In the genomic region with DNA sequence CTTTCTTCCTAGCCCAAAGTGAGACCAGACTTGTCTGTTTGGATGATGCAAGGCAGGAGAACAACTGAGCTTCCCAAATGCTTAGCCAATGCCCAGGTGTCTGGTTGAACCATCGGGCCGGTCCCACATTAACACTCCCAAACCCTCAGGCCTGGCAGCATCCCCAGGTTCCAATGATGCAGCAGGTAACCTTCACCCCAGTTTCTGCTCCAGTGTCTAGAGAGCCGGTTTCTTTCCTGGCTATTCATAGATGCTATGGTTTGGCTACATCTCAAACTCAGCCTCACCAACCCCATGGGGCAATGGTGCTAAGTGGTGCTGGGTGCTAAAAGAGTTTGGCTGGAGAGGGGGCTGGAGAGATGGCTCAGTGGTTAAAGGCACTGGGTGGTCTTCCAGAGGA, we compare ENCODE assay signal across 25 mouse cellular contexts. TPM values are rescaled to one million over a fixed set of nuclear protein-coding genes. Genes with fewer than 3 reads are reported as not detected.
A peak's percentile ranks its signal among the peaks of the same experiment; 100 is the strongest.
DNase-seq lines count a peak whose midpoint lies in the region; ATAC-seq lines count a peak whose summit lies in the region.
"Had no signal": no experiment of that assay in that cellular context is flagged by ENCODE, and none has a peak within 500 bp of the region (broad histone marks: within the 10 kb centered on the region; RNA-seq: fewer than 3 reads in every experiment).

No protein-coding gene starts in this region.

- peaks cover 5% of the 10 kb centered on the region; the same call in 1 of the 2 replicates for H3K4me1 ChIP-seq in heart, embryonic 11.5 days (ENCODE audit: control insufficient read depth, insufficient read depth, low read length)
- H3K4me1 ChIP-seq: embryonic facial prominence, embryonic 10.5 days; embryonic facial prominence, embryonic 12.5 days had no signal

- no peak overlapping the region for H3K4me2 ChIP-seq in heart, embryonic 11.5 days
- H3K4me2 ChIP-seq: embryonic facial prominence, embryonic 12.5 days; forebrain, embryonic 13.5 days had no signal

- intact Hi-C loops in gastrocnemius, postnatal 14 days (cut with DNase I; ENCODE audit: low total_unique reads) = no loop called here
- intact Hi-C loops in heart, postnatal 25 days (cut with DNase I) = no loop called here

- H3K36me3 ChIP-seq in heart, embryonic 11.5 days (ENCODE audit: control insufficient read depth, insufficient read depth, low read length) = no peaks in the 10 kb centered on the region
- H3K36me3 ChIP-seq: embryonic facial prominence, embryonic 12.5 days had no signal

- H3K9me3 ChIP-seq in heart, embryonic 11.5 days (replicated peaks; ENCODE audit: control insufficient read depth, low read length) = no peaks in the 10 kb centered on the region
- H3K9me3 ChIP-seq: embryonic facial prominence, embryonic 10.5 days; embryonic facial prominence, embryonic 12.5 days; forebrain, embryonic 13.5 days; G1E had no signal

- no peak overlapping the region for H3K4me3 ChIP-seq in heart, embryonic 11.5 days (ENCODE audit: low read depth, low read length)
- H3K4me3 ChIP-seq: embryonic facial prominence, embryonic 10.5 days; embryonic facial prominence, embryonic 12.5 days; forebrain, embryonic 13.5 days had no signal

- H3K27me3 ChIP-seq in heart, embryonic 11.5 days (ENCODE audit: control insufficient read depth, insufficient read depth, low read length) = no peaks in the 10 kb centered on the region
- H3K27me3 ChIP-seq: CH12.LX; embryonic facial prominence, embryonic 12.5 days; forebrain, embryonic 13.5 days; Patski had no signal

- WGBS in heart, embryonic 11.5 days (ENCODE audit: insufficient replicate concordance) = 90% methylated on average over 3 of the region's 3 CpGs

- peak; percentile 42 for DNase-seq in gastrocnemius, adult 18-20 months (ENCODE audit: low spot score)
- no peak for DNase-seq in gastrocnemius, adult 8-10 months (ENCODE audit: low spot score in 2 of 2)
- DNase-seq in gastrocnemius, postnatal 25 days = peak; percentile 41
- DNase-seq in gastrocnemius, postnatal 14 days = no peak
- peak; percentile 42 to 67 for DNase-seq in heart, adult 18-20 months
- DNase-seq in heart, adult 9 months (ENCODE audit: low spot score in 2 of 2) = peak; percentile 34 to 51
- no peak for DNase-seq in heart, postnatal 25 days (ENCODE audit: low spot score)
- DNase-seq: adrenal gland, adult 8-10 months; adrenal gland, postnatal 14 days; adrenal gland, postnatal 36 days; B cell, adult 2 months; cerebellum, adult 11-12 months; cerebellum, adult 2 months; cerebellum, adult 9-10 months; cerebellum, postnatal 10 days; cerebellum, postnatal 25 days had no signal

- no peak for ATAC-seq in heart, embryonic 11.5 days (replicated peaks; ENCODE audit: insufficient number of reproducible peaks, low FRiP score, low TSS enrichment)
- ATAC-seq: activated CD4-positive, CD25-positive, alpha-beta regulatory T cell, adult 4 months; CD4-positive, CD25-positive, alpha-beta regulatory T cell, adult 4 months; forebrain, embryonic 13.5 days; Patski had no signal

- no peak overlapping the region for H3K27ac ChIP-seq in heart, embryonic 11.5 days (ENCODE audit: low read depth, low read length)
- H3K27ac ChIP-seq: embryonic facial prominence, embryonic 10.5 days; embryonic facial prominence, embryonic 12.5 days; forebrain, embryonic 13.5 days had no signal

- H3K9ac ChIP-seq in heart, embryonic 11.5 days (ENCODE audit: low read depth, low read length) = no peak overlapping the region
- H3K9ac ChIP-seq: embryonic facial prominence, embryonic 12.5 days; forebrain, embryonic 13.5 days had no signal

RNA-seq across cellular contexts. Expression of gene Tango2, which starts 11.9 kb away (rescaled TPM):
- 10 to 100 TPM; 42.5 to 54.5 TPM for total RNA-seq in gastrocnemius, adult 18-20 months (2021)
- 10 to 100 TPM; 29.9 to 53.4 (median 43.1) TPM for total RNA-seq in gastrocnemius, adult 8-10 months (2022)
- 10 to 100 TPM; 37.3 to 37.6 TPM for total RNA-seq in gastrocnemius, postnatal 25 days (2021)
- 10 to 100 TPM; 12.1 to 22.7 TPM for total RNA-seq in gastrocnemius, postnatal 14 days (2021)
- total RNA-seq in heart, adult 18-20 months (2021) = 100 to 1,000 TPM; 170 to 176 TPM
- 56.3 and 62.1 TPM in 2 replicates for polyA plus RNA-seq in heart, embryonic 11.5 days (2014; fragmentation: Nextera tagmentation; extraction: Ambion mirVana)
- 100 to 1,000 TPM; 147 TPM for total RNA-seq in heart, postnatal 25 days (2021)

RNA-seq across cellular contexts. Expression of gene Arvcf, which starts 12.0 kb away (rescaled TPM):
- total RNA-seq in gastrocnemius, adult 18-20 months (2021) = 1 to 10 TPM; 7.7 to 8.4 TPM
- total RNA-seq in gastrocnemius, adult 8-10 months (2022) = 10 to 100 TPM in 2 of 4 experiments, 1 to 10 TPM in 2; 7.8 to 12.7 (median 9.9) TPM
- total RNA-seq in gastrocnemius, postnatal 25 days (2021) = 10 to 100 TPM; 12.5 to 14.3 TPM
- 10 to 100 TPM; 12.5 to 19.8 TPM for total RNA-seq in gastrocnemius, postnatal 14 days (2021)
- total RNA-seq in heart, adult 18-20 months (2021) = 10 to 100 TPM; 13.1 to 15.1 TPM
- 19.5 and 23.4 TPM in 2 replicates for polyA plus RNA-seq in heart, embryonic 11.5 days (2014; fragmentation: Nextera tagmentation; extraction: Ambion mirVana)
- 10 to 100 TPM; 18.6 to 21.7 TPM for total RNA-seq in heart, postnatal 25 days (2021)

RNA-seq across cellular contexts. Expression of gene Dgcr8, which starts 46.9 kb away (rescaled TPM):
- 10 to 100 TPM; 11.2 to 11.8 TPM for total RNA-seq in gastrocnemius, adult 18-20 months (2021)
- total RNA-seq in gastrocnemius, adult 8-10 months (2022) = 10 to 100 TPM; 10.7 to 14.7 (median 12.5) TPM
- total RNA-seq in gastrocnemius, postnatal 25 days (2021) = 10 to 100 TPM; 14.7 to 16.2 TPM
- total RNA-seq in gastrocnemius, postnatal 14 days (2021) = 10 to 100 TPM; 13.9 to 16.3 TPM
- 10 to 100 TPM; 10.9 to 12.4 TPM for total RNA-seq in heart, adult 18-20 months (2021)
- 23.6 and 26.4 TPM in 2 replicates for polyA plus RNA-seq in heart, embryonic 11.5 days (2014; fragmentation: Nextera tagmentation; extraction: Ambion mirVana)
- total RNA-seq in heart, postnatal 25 days (2021) = 10 to 100 TPM; 13.8 to 15.4 TPM

Comparison
In these comparisons a context has a peak if more than half of its experiments do, and no peak if none do; other contexts are left out.
1. DNase-seq: peak in gastrocnemius, adult 18-20 months (single experiment), gastrocnemius, postnatal 25 days (single experiment), heart, adult 18-20 months (2 of 2) and heart, adult 9 months (2 of 2); none in gastrocnemius, adult 8-10 months (0 of 2), gastrocnemius, postnatal 14 days (single experiment) and heart, postnatal 25 days (single experiment).